Mouse (Mus musculus) C3H10T1/2 (cell line): ENCODE results near the gene Prkcq. TPM values are rescaled to one million over a fixed set of nuclear protein-coding genes. Genes with fewer than 3 reads are reported as not detected.

Source experiments
- polyA plus RNA-seq, 2 experiments: library from polyadenylated mRNA; unstranded; fragments of >200 nt; fragmentation: generic; extraction: Trizol; gene quantifications; one replicate each; pipeline ENCODE4 v1.2.1; 2012; ENCODE audit warnings: missing spikeins in 2 of 2

Prkcq gene
- under 1 TPM; 0.01 to 0.04 TPM for polyA plus RNA-seq

GRCm38 (mm10) chr2:11171754-11172501 is at the start of gene Prkcq:
Gene Prkcq (plus strand): TSS chr2:11172108.

